Mouse (Mus musculus) erythroblast, embryonic 14.5 days (primary cell): ENCODE data around the gene Mif. TPM values are rescaled to one million over a fixed set of nuclear protein-coding genes. Genes with fewer than 3 reads are reported as not detected.

Experiments used
- H3K27me3 ChIP-seq: 2 replicates; pipeline ENCODE4 v1.6.1; 2012; ENCODE audit warnings: inconsistent platforms; ENCODE audit not compliant: control insufficient read depth
- H3K36me3 ChIP-seq: 2 replicates; pipeline ENCODE4 v1.6.1; 2012; ENCODE audit warnings: mild to moderate bottlenecking, inconsistent platforms; ENCODE audit not compliant: control insufficient read depth
- H3K4me1 ChIP-seq: 2 replicates; pipeline ENCODE4 v1.6.1; 2012; ENCODE audit warnings: inconsistent platforms; ENCODE audit not compliant: control insufficient read depth
- H3K4me3 ChIP-seq: replicated peaks from 2 replicates; pipeline ENCODE3; 2012; ENCODE audit warnings: moderate library complexity, mild to moderate bottlenecking, inconsistent platforms
- H3K9me3 ChIP-seq: 2 replicates; pipeline ENCODE4 v1.6.1; 2012; ENCODE audit warnings: low read length, inconsistent platforms, mixed read lengths; ENCODE audit not compliant: control insufficient read depth
- GATA1 ChIP-seq: IDR thresholded peaks from 2 replicates; pipeline ENCODE4 v1.6.1; 2012; ENCODE audit warnings: low read length, inconsistent platforms, mixed read lengths
- TAL1 ChIP-seq: IDR thresholded peaks from 3 replicates; pipeline ENCODE4 v1.6.1; 2012; ENCODE audit warnings: low read length, inconsistent platforms, mixed read lengths
- polyA plus RNA-seq: library from polyadenylated mRNA; stranded (reverse); fragments of >175 nt; gene quantifications from 2 replicates; pipeline ENCODE4 v1.2.3, GENCODE M21; 2012

Gene Mif
- polyA plus RNA-seq, 1 experiment, result 44.8 TPM

GRCm38 (mm10) chr10:75834721-75835120 lies 25.3 kb downstream of the Mif start:
- TF ChIP-seq TAL1, result no peak
- TF ChIP-seq GATA1, result no peak
- Histone ChIP-seq H3K27me3 (peaks cover 26% of the 10 kb centered on the region), H3K9me3 (no peaks in the 10 kb centered on the region), H3K4me1 (peaks cover 65% of the 10 kb centered on the region), H3K36me3 (no peaks in the 10 kb centered on the region), H3K4me3 (peak overlapping the region; percentile 84)

GRCm38 (mm10) chr10:75834250-75834649 lies 25.8 kb downstream of the Mif start:
- Histone ChIP-seq H3K4me1 (peaks cover 65% of the 10 kb centered on the region), H3K9me3 (no peaks in the 10 kb centered on the region), H3K4me3 (peak overlapping the region; percentile 84), H3K36me3 (no peaks in the 10 kb centered on the region), H3K27me3 (peaks cover 26% of the 10 kb centered on the region)
- TF ChIP-seq TAL1 (no peak), GATA1 (no peak)

GRCm38 (mm10) chr10:75833456-75834080 lies 26.5 kb downstream of the Mif start:
- H3K27me3 ChIP-seq, result peaks cover 26% of the 10 kb centered on the region
- peak overlapping the region; percentile 84 for H3K4me3 ChIP-seq
- TF ChIP-seq GATA1, result no peak
- no peak for TF ChIP-seq TAL1
- H3K36me3 ChIP-seq, result no peaks in the 10 kb centered on the region
- no peaks in the 10 kb centered on the region for H3K9me3 ChIP-seq
- peaks cover 62% of the 10 kb centered on the region for H3K4me1 ChIP-seq

GRCm38 (mm10) chr10:75832272-75832895 lies 27.7 kb downstream of the Mif start:
- Histone ChIP-seq H3K27me3 (peaks cover 26% of the 10 kb centered on the region), H3K4me3 (no peak overlapping the region), H3K4me1 (peaks cover 50% of the 10 kb centered on the region), H3K9me3 (no peaks in the 10 kb centered on the region), H3K36me3 (no peaks in the 10 kb centered on the region)
- no peak for TF ChIP-seq TAL1
- no peak for TF ChIP-seq GATA1

GRCm38 (mm10) chr10:75830275-75830670 lies 29.8 kb downstream of the Mif start:
- TF ChIP-seq TAL1 (no peak), GATA1 (no peak)
- no peaks in the 10 kb centered on the region for H3K36me3 ChIP-seq
- peaks cover 26% of the 10 kb centered on the region for H3K27me3 ChIP-seq
- peaks cover 29% of the 10 kb centered on the region for H3K4me1 ChIP-seq
- no peaks in the 10 kb centered on the region for H3K9me3 ChIP-seq
- no peak overlapping the region for H3K4me3 ChIP-seq

GRCm38 (mm10) chr10:75829529-75830274 lies 30.3 kb downstream of the Mif start:
- H3K9me3 ChIP-seq, result no peaks in the 10 kb centered on the region
- H3K27me3 ChIP-seq, result peaks cover 25% of the 10 kb centered on the region
- no peak for TF ChIP-seq GATA1
- no peak for TF ChIP-seq TAL1
- no peak overlapping the region for H3K4me3 ChIP-seq
- no peaks in the 10 kb centered on the region for H3K36me3 ChIP-seq
- H3K4me1 ChIP-seq, result peaks cover 24% of the 10 kb centered on the region

- peaks cover 13% of the 10 kb centered on the region for H3K27me3 ChIP-seq
- H3K4me1 ChIP-seq, result peaks cover 12% of the 10 kb centered on the region
- no peak overlapping the region for H3K4me3 ChIP-seq
- no peaks in the 10 kb centered on the region for H3K9me3 ChIP-seq
- TF ChIP-seq GATA1 (no peak), TAL1 (no peak)
- no peaks in the 10 kb centered on the region for H3K36me3 ChIP-seq
Observed at GRCm38 (mm10) chr10:75828500-75828931, 31.5 kb downstream of the Mif start.

GRCm38 (mm10) chr10:75827668-75828360 lies 32.2 kb downstream of the Mif start:
- TF ChIP-seq TAL1 (no peak), GATA1 (no peak)
- no peaks in the 10 kb centered on the region for H3K9me3 ChIP-seq
- peaks cover 6% of the 10 kb centered on the region for H3K27me3 ChIP-seq
- H3K4me1 ChIP-seq, result peaks cover 6% of the 10 kb centered on the region
- H3K36me3 ChIP-seq, result no peaks in the 10 kb centered on the region
- H3K4me3 ChIP-seq, result no peak overlapping the region

- Histone ChIP-seq H3K9me3 (no peaks in the 10 kb centered on the region), H3K4me1 (no peaks in the 10 kb centered on the region), H3K4me3 (no peak overlapping the region), H3K27me3 (no peaks in the 10 kb centered on the region), H3K36me3 (no peaks in the 10 kb centered on the region)
- TF ChIP-seq TAL1 (no peak), GATA1 (no peak)
Observed at GRCm38 (mm10) chr10:75824530-75824929, 35.5 kb downstream of the Mif start.
